Comparison of ENCODE assay signal across 12 mouse cellular contexts in the genomic region with DNA sequence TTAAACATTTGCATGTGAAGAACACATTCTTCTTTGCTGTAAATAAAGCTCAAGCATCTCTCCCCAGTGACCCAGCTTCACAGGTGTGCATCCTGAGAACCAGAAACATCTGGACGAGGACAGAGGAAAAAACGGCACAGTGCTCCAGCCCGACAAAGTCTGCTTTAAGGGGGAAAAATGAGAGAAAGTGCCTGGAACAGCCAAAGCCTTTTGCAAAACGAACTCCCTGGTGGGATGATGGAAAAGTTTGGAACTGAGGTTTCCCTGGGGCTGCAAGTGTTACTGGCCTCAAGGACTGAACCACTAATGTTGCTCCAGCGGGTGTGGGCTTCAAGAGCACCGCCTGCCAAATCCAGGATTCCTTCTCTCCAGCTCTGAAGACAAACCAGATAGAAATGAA. TPM values are rescaled to one million over a fixed set of nuclear protein-coding genes. Genes with fewer than 3 reads are reported as not detected.
DNase-seq lines count a peak whose midpoint lies in the region; ATAC-seq and TF ChIP-seq lines count a peak whose summit lies in the region.
"Had no signal": no experiment of that assay in that cellular context is flagged by ENCODE, and none has a peak within 500 bp of the region (broad histone marks: within the 10 kb centered on the region; RNA-seq: fewer than 3 reads in every experiment).

No protein-coding gene starts in this region.

- peaks cover 1% of the 10 kb centered on the region; the same call in 1 of the 2 replicates for H3K4me1 ChIP-seq in heart, adult 2 months (ENCODE audit: control insufficient read depth, insufficient read depth, low read length)
- H3K4me1 ChIP-seq in heart, embryonic 12.5 days (replicated peaks): no peaks in the 10 kb centered on the region
- no peaks in the 10 kb centered on the region for H3K4me1 ChIP-seq in midbrain, postnatal 0 days (ENCODE audit: insufficient read depth, low read length)
- H3K4me1 ChIP-seq: midbrain, embryonic 15.5 days had no signal

- H3K9me3 ChIP-seq in heart, embryonic 12.5 days (replicated peaks): no peaks in the 10 kb centered on the region
- H3K9me3 ChIP-seq in midbrain, postnatal 0 days (ENCODE audit: low read length): no peaks in the 10 kb centered on the region
- H3K9me3 ChIP-seq: midbrain, embryonic 15.5 days had no signal

- no peak overlapping the region for H3K27ac ChIP-seq in heart, adult 2 months
- H3K27ac ChIP-seq in heart, embryonic 12.5 days (ENCODE audit: poor library complexity, severe bottlenecking): no peak overlapping the region
- no peak overlapping the region for H3K27ac ChIP-seq in midbrain, postnatal 0 days (ENCODE audit: low read depth, low read length)
- H3K27ac ChIP-seq: midbrain, embryonic 15.5 days had no signal

- DNase-seq in heart, adult 2 months: peak; percentile 56 to 67
- DNase-seq in testis, postnatal 14 days (ENCODE audit: low spot score): peak; percentile 43
- no peak for DNase-seq in testis, postnatal 10 days (ENCODE audit: low spot score)
- peak; percentile 73 for DNase-seq in heart, adult 8-10 months (ENCODE audit: low spot score)
- no peak for DNase-seq in left cerebral cortex, adult 18-20 months (ENCODE audit: low spot score in 2 of 2)
- no peak for DNase-seq in midbrain, postnatal 0 days (ENCODE audit: low spot score)
- DNase-seq: cerebellum, postnatal 25 days; thymus, adult 2 months had no signal

- no peaks in the 10 kb centered on the region for H3K27me3 ChIP-seq in heart, adult 2 months (ENCODE audit: control insufficient read depth, insufficient read depth, low read length)
- no peaks in the 10 kb centered on the region for H3K27me3 ChIP-seq in heart, embryonic 12.5 days (replicated peaks)
- H3K27me3 ChIP-seq in midbrain, postnatal 0 days (ENCODE audit: insufficient read depth, low read length): no peaks in the 10 kb centered on the region
- H3K27me3 ChIP-seq: CH12.LX; midbrain, embryonic 15.5 days had no signal

- intact Hi-C loops in heart, adult 2 months (cut with DNase I): no loop called here

- TF ChIP-seq POLR2A in heart, adult 2 months (IDR thresholded peaks at IDR 0.05; ENCODE audit: insufficient read depth, low read depth, low read length): 0 out of 2 replicates have a peak, but pooled peaks have one; percentile 25

- 49% methylated on average over 6 of the region's 6 CpGs for WGBS in heart, adult 2 months
- 55% methylated on average over 6 of the region's 6 CpGs for WGBS in heart, embryonic 12.5 days
- 59% methylated on average over 6 of the region's 6 CpGs for WGBS in midbrain, postnatal 0 days

- no peak for TF ChIP-seq EP300 in heart, adult 2 months (IDR thresholded peaks at IDR 0.05; ENCODE audit: insufficient read depth, low read depth, low read length)

- H3K4me2 ChIP-seq in heart, embryonic 12.5 days: no peak overlapping the region
- no peak overlapping the region for H3K4me2 ChIP-seq in midbrain, postnatal 0 days (ENCODE audit: low read depth, low read length, poor library complexity, severe bottlenecking)
- H3K4me2 ChIP-seq: midbrain, embryonic 15.5 days had no signal

- ATAC-seq in heart, embryonic 12.5 days (ENCODE audit: insufficient number of reproducible peaks, low FRiP score): no peak
- ATAC-seq in midbrain, postnatal 0 days (ENCODE audit: low FRiP score): no peak
- ATAC-seq: inflammation-experienced regulatory T-cells, adult 6 months; midbrain, embryonic 15.5 days had no signal

- no peaks in the 10 kb centered on the region for H3K36me3 ChIP-seq in heart, adult 2 months (ENCODE audit: control insufficient read depth, insufficient read depth, low read length)
- no peaks in the 10 kb centered on the region for H3K36me3 ChIP-seq in heart, embryonic 12.5 days
- H3K36me3 ChIP-seq in midbrain, postnatal 0 days (ENCODE audit: insufficient read depth, low read length): no peaks in the 10 kb centered on the region
- H3K36me3 ChIP-seq: midbrain, embryonic 15.5 days had no signal

- H3K4me3 ChIP-seq in heart, adult 2 months: no peak overlapping the region
- no peak overlapping the region for H3K4me3 ChIP-seq in heart, embryonic 12.5 days
- H3K4me3 ChIP-seq in midbrain, postnatal 0 days (ENCODE audit: low read depth, low read length): no peak overlapping the region
- H3K4me3 ChIP-seq: midbrain, embryonic 15.5 days had no signal

- H3K79me2 ChIP-seq in heart, adult 2 months (replicated peaks; ENCODE audit: control insufficient read depth, insufficient read depth, low read length): no peaks in the 10 kb centered on the region

- TF ChIP-seq CTCF in heart, adult 2 months (IDR thresholded peaks at IDR 0.05): no peak
- no peak for TF ChIP-seq CTCF in midbrain, postnatal 0 days (IDR thresholded peaks at IDR 0.05)

- H3K9ac ChIP-seq in heart, adult 2 months (ENCODE audit: low read depth, low read length): no peak overlapping the region
- H3K9ac ChIP-seq in heart, embryonic 12.5 days: no peak overlapping the region
- no peak overlapping the region for H3K9ac ChIP-seq in midbrain, postnatal 0 days (replicated peaks; ENCODE audit: low read length, poor library complexity, severe bottlenecking)
- H3K9ac ChIP-seq: midbrain, embryonic 15.5 days had no signal

RNA-seq across cellular contexts. Expression of a gene that starts 47.9 kb away (rescaled TPM):
- total RNA-seq in heart, adult 2 months (2021): 10 to 100 TPM; 52.1 to 57.4 TPM
- 15.3 and 24.7 TPM in 2 replicates for polyA plus RNA-seq in heart, adult 2 months (2012; rRNA removed)
- polyA plus RNA-seq in heart, embryonic 12.5 days (2016; fragmentation: Nextera tagmentation; extraction: Ambion mirVana): 36.8 and 43.6 TPM in 2 replicates
- 10 to 100 TPM; 41.8 to 50.5 (median 49.8) TPM for total RNA-seq in heart, adult 8-10 months (2022)
- total RNA-seq in left cerebral cortex, adult 18-20 months (2021): 10 to 100 TPM; 24.0 TPM
- 13.4 and 16.7 TPM in 2 replicates for total RNA-seq in midbrain, postnatal 0 days (2014; rRNA removed)
- polyA plus RNA-seq in midbrain, postnatal 0 days (2015; fragmentation: Nextera tagmentation; extraction: Ambion mirVana): 5.1 and 7.6 TPM in 2 replicates

Comparison
In these comparisons a context has a peak if more than half of its experiments do, and no peak if none do; other contexts are left out.
1. DNase-seq: peak in heart, adult 2 months (2 of 2), testis, postnatal 14 days (single experiment) and heart, adult 8-10 months (single experiment); none in testis, postnatal 10 days (single experiment), left cerebral cortex, adult 18-20 months (0 of 2) and midbrain, postnatal 0 days (single experiment).